Mouse (Mus musculus): ENCODE data around the gene Mmp14.

Mmp14 gene

DNA sequence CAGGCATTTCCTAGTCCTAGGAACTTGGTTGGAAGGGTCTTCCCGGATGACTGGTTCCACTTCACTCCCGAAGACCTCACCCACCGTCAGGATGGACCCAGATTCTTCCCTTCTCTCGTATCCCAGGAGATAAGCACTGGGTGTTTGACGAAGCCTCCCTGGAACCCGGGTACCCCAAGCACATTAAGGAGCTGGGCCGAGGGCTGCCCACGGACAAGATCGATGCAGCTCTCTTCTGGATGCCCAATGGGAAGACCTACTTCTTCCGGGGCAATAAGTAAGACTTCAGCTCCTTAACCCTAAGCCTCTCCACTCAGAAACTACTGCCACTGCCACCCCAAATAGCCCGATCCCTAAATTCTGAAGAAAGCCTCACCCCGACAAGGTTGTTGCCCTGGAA, 7.7 kb downstream of the Mmp14 start:
- no peak for DNase-seq

DNA sequence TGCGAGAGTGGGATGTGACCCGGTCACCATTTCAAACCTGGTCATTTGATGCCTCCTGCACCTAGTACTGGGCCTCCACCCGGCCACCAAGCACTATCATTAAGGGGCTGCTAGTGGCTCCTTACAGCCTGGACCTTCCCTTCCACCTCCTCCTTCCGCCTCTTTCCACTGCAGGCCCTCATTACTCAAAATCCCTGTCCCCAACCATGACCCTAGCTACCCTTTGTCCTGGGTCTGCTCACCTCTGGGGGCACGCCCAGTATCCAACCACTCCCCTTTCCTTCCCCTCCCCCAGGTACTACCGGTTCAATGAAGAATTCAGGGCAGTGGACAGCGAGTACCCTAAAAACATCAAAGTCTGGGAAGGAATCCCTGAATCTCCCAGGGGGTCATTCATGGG, 8.2 kb downstream of the Mmp14 start:
- no peak for DNase-seq

DNA sequence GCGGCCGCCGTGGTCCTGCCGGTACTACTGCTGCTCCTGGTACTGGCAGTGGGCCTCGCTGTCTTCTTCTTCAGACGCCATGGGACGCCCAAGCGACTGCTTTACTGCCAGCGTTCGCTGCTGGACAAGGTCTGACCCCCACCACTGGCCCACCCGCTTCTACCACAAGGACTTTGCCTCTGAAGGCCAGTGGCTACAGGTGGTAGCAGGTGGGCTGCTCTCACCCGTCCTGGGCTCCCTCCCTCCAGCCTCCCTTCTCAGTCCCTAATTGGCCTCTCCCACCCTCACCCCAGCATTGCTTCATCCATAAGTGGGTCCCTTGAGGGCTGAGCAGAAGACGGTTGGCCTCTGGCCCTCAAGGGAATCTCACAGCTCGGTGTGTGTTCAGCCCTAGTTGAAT, 9.1 kb downstream of the Mmp14 start:
- peak; percentile 15 for DNase-seq

DNA sequence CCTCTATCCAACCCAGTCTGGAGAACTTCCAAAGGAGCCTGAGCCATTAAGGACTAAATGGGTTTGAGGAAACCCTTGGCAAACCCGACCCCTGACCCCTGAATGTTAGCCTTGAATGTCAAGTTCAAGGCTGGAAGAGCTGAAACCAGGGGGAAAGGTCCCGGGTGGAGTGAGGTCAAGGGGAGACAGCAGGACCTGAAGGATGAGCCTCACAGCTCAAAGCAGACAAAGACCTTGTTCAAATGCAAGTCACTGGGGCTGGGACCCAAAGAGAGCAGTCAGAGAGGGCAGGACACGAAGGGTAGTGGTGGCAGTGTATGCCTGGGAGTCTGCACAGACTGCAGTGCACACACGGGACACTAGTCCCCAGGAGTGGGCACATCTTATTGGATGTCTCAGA, 10.0 kb downstream of the Mmp14 start:
- DNase-seq, result peak; percentile 9

DNA sequence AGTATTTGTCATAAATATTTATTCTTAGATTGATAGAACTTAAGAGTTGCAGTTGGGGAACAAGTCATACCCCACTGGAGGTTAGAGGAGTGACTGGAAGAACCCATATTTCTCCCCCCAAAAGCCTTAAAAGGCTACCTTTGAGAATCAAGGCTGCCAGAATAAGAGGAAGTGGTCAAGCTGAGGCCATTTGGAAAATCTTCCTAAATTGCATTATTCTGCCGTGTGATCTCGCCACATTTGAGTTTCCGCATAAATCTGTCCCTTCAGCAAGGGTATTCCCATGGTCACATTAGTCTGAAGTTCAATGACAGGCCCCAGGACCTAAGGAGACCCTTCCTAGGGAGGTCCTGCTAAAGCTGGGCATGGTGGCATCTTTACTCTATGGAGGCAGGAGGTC, 11.1 kb downstream of the Mmp14 start:
- no peak for DNase-seq

DNA sequence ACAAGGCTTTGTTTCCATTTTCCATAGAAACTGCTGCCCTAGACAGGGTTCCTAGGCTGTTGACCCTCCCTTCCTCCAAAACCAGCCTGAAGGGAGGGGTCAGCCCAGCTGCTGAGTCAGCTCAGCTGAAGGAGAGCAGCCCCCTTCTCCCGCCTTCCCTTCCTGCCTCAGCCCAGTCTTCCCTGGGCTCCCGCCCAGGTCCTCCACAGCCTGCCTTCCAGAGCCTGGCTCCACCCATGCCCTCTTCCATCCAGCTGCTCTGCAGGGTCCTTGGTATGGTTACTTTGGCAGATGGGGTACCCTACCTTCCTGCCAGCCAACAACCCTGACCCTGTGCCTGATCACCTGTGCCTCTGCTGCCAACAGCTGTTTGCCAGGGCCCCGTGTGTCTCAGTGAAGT, 11.8 kb downstream of the Mmp14 start:
- DNase-seq, result no peak

DNA sequence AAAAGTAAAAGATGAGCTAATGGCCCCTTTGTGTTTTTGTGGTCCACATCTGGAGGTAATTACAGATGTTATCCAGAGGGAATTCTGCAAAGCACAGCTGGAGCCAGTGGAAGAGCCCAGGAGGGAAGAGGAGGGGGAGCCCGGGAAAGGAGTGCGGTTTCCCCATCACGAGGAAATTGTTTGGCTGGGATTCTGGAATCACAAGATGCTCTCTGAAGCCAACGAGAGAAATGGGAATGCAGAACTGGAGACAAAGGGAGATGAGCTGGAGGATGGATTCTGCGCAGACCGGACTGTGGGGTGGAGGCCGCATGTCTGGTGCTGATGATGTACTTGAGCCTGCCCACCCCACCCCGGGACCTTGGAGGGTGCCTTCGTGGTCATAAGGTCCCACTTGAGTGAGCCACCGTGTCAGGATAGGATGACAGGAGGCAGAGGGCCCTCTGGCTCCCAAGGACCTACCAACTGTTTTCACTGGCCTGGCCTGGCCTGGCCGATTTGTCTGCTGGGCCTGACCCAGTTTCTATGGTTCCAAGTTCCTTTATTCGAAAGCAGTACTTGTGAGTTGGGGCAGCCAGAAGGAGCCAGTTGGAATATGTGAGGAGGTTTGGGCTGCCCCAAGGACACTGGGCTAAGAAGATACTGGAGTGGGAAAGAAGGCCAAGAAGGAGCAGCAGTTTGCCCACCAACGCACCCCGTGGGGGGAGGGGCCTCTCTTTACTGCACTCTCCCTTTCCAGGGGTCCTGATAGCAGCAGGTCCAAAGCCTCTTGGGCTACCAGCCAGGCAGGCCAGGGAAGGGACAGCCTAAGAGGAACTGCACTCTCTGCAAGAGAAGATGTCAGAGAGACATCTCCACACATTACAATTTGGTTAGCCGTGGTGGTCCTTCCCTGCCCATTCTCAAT, 12.6 kb downstream of the Mmp14 start:
- DNase-seq, result no peak

DNA sequence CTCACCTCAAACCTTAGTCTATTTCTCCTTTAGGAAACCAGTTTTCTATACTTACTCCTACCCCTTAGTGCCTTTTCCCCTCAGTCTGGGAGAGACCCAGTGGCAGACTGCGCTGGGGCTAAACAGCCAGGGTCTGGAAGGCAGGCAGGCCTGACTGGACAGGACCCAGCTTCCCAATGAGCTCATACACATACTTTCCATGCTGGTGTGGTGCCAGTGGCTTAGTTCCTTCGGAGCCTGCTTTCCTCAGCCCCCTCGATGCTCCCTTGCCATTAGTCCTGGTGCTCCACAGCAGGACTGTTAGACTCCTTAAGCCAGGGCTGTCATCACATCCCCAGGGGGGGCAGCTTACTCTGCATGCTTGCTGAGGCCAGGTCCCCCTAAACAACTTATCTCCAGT, 14.1 kb downstream of the Mmp14 start:
- no peak for DNase-seq

DNA sequence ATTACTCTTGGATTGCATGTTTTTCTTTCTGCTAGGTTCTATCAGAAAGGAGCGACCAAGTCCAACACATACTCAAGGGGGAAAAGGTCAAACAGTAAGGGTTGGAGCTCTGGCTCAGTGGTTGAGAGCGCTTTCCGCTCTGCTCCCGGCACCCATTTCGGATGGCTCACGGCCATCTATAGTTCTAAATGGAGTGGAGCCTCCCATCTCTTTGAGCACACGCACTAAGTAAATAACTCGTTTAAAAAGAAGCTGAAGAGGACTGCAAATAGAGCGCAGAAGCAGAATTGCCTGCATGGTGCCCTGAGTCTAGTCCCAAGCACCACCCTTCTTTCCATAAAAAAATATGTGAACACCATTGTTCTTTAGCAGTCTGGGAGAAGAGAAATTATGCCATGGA, 22.2 kb downstream of the Mmp14 start:
- DNase-seq, result no peak

DNA sequence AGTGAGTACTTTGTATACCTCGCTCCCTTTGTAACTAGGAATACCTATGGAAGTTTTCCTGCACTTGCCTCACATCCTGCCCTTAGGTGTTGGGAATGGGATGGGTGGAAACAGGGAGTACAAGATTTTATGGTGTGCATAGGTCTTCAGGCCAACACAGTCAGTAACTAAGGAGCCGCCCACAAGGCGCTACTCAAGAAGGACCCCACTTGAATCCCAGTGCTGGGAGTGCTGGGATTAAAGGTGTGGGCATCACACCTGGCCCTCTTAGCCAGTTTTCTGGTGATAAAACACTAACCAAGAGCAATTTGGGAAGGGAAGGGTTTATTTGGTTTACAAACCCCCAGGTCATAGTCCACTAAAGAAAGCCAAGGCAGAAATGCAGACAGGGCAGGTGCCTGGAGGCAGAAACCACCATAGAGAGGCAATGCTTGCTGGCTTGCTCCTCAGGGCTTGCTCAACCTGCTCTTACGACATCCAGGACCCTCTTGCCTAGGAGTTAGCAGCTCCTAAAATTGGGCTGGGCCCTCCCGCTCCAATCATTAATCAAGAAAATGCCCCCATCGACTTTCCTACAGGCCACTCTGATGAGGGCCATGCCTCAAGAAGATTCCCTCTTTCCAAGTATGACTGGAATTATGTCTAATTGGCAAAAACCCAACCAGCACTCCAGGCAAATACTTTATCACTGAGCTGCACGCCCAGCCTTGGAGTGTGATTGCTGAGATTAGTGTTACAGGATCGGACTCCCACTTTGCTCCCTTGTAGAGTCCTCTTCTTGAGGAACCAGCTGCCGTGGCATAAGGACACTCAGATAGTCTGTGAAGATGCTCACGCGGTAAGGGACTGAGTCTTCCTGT, 23.5 kb downstream of the Mmp14 start:
- DNase-seq, result no peak

DNA sequence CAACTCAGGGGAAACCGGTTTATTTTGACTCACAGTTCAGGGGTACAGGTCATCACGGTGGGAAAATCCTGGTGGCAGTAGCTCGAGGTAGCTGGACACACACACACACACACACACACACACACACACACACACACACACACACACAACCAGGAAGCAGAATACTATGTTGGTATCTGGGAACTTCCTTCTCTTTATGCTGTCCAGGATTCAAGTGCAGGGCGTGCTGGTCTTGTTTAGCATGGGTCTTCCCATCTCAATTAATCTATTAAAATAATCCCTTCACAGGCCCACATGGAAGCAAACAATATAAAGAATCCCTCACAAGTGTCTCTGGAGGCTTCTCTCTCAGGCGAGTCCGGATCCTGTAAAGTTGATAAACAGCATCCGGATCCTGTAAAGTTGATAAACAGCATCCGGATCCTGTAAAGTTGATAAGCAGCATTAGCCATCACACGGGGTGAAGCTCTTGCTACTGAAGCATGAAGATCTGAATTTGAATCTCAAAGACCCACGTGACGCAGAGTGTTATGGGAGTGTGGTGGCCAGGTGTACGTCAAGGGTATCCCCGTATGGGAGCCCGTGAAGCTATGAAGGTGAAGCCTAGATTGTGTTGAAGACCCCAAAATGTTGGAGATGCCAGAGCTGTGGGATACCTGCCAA, 26.6 kb downstream of the Mmp14 start:
- DNase-seq, result no peak

DNA sequence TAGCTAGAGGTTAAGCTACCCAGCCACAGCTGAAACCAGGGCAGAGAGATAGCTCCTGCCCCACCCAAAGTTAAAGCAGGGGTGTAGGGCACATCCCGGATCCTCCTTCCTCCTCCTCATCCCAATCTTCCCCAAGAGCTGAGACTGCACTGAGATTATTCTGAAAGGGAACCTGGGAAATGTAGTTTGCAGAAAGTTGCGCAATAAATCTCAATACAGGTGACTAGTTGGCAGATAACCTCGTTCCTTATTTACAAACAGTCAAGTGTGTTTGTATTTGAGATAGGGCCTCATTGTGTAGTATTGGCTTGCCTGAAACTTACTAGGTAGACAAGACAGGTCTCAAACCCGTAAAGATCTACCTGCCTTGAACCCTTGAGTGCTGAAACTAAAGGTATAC, 30.7 kb downstream of the Mmp14 start:
- no peak for DNase-seq

DNA sequence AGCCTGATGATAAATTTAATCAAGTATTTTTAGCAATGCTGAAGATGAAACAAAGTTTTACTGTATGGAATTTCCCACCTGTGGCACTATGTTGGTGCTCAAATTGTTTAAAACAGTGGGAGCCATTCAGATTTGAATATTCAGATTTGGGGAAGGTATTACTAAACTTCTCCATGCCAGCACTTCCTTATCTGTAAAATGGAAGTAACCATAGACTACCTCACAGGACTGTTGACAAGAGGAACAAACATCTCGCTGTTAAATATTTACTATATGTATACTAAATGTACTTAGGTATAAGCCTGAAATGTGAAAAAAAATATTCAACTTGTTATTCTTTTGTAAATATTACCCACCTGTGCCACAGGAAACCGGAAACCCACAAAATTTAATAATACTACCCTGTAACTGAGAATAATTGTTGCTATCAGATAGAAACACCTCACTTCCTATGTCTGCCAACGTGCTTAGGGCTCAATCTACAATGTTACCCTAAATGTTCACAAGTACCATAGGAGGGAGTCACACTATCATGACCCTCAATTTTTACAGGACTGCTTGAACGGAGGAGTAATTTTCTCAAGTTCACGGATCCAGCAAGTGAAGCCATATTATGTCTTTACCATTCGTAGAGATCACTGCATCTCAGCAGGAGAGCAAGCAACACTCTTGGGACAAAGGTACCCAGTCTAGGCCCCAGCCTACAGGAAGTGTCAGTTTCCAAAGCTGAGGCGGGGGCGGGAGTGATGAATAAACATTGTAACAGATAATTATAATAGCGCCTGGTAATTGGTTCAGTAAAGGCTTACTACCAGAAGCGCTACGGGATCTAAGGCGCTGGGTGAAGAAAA, 31.9 kb downstream of the Mmp14 start:
- DNase-seq, result no peak

DNA sequence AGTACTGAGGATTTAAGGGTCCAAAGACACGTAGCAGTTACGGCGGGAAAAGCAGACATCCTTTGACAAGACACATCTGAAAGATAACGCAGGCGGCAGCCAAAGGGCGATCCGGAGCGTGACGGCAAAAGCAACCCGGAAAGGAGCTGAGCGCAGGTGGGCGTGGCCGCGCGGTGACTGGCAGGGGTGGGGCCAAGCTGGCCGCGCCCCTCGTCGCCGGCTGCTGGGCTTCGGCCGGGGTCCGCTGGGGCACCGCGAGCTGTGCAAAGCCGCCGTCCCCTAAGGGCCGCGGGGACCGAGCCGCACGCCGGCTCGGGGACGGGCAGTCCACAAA, 32.5 kb downstream of the Mmp14 start, which contains the start of gene Lrp10:
Lrp10 (plus strand) TSS at position 179 of the 334 bp plus-strand sequence.
- DNase-seq, result peak; percentile 97

DNA sequence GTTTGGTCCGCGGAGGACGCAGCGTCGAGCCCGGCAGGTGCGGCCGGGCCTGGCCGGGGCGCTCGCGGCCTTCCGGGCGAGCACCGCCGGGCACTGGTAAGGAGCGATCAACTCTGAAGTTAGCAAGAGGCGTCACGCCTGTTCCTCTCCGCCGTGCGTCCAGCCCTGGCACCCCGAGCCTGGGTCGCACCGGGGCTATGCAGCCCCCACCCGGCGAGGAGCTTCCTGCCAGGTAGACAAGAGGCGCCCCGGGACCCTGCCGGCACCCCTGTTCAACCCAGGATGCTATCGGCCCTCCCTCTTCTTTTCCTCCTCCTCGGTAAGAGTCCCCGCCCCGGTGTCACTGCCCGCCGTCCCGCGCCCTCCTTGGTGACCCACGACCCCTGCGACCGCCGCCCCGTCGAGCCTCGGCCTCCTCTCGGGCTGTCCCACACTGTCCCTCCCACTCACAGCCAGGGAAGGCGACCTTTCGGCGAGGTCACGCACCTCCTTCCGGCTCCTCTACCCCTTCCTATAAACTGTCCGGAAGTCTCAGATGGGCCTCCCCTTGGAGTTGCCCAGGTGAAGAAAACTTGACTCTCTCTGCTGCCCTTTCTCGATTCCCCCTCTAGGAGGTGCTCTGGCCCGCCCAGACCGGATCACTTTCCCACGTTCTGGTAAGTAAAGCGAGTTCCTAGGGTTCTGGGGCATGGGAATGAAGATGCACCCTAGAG, 33.0 kb downstream of the Mmp14 start:
- peak; percentile 84 for DNase-seq

DNA sequence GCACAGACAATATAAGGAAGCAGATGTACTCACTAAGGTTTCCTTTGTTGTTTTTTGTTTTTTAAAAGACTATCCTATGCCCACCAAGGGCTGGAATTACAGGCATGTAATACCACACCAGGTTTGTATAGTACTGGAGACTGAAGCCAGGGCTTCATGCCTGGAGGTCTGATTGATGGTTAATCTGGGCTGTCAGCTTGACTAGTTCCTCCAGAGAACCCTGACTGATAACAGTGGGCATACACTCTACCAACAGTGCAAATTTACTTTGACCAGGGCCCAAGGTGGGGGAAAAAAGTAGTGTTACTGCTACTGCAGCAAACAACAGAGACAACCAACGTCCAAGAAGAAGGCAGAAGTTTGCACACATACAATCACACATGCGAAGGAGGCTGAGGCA, 40.1 kb downstream of the Mmp14 start:
- DNase-seq, result no peak

DNA sequence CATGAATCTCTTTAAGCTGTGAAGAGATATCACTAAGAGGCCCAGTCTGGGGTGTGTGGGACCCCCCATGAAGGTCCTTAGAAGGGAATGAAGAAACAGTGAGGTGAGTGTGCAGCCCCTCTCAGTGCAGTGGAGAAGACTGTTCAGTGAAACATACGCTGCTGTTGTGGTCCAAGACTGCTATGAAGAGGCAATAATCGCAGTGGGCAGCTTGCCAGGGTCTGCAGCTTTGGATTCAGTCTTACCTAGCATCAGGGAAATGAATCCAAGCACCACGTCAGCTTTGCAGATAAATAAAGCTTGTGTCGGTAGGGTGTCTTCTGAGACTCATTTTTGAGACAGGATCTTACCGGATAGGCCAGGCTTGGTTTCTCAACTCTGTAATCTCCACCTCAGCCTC, 41.3 kb downstream of the Mmp14 start:
- DNase-seq, result no peak

DNA sequence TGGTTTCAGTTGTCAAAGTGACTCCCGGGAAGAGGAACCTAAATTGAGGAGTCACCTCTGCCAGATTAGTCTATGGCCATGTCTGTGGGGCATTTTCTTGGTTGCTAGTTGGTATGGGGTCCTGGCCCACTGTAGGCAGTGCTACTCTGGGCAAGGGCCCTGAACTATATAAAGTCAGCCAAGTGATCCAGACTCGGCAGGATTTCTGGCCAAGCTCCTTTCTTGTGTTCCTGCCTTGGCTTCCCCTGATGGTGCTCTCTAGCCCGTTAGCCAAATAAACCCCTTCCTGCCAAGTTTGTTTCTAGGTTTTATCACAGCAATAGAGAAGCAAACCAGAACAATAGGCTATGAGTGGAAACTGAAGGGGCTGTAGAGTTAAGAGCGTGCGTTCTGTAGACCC, 43.3 kb downstream of the Mmp14 start:
- no peak for DNase-seq

DNA sequence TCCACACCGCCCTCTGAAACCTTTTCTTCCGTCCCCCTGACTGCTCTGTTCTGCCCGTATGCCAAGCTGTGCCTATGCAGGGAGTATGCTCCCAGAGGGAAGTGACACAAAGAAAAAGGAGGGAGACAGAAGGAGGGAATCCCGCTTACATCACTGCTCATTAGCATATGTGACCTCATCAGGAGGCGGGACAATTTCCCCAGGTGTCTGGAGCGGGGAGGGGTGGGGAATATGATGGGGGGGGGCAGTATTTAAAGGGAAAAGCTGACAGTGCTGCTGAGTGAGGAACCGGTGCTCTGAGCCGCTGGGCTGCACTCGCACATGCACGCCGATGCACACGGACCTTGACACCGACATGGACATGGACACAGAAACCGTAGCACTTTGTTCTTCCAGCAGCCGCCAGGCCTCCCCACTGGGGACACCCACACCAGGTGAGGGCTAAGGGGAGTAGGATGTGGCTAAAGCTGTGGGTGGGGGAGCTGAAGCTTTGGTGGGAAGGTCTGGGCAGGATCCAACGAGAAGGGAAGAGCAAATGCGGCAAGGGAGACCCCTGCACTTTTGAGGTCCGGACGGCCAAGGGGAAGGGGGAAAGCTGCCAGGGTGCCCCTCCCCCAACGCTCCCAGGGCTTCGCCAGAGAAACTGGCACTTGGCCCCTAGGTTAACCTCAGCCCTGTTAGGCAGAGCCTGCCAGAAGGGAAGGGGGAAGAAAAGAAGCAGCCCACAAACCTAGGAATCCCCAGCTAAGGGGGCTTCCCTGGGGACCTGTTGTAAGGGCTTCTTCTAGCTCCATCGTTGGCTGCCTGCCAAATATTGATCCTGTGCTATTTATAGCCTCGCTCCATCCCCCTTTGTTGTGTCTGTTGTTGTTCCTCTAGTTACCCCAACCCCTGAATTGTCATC, 44.8 kb downstream of the Mmp14 start, which contains the start of gene Rem2:
Rem2 (plus strand) TSS at position 160 of the 904 bp plus-strand sequence.
- DNase-seq, result peak; percentile 51

DNA sequence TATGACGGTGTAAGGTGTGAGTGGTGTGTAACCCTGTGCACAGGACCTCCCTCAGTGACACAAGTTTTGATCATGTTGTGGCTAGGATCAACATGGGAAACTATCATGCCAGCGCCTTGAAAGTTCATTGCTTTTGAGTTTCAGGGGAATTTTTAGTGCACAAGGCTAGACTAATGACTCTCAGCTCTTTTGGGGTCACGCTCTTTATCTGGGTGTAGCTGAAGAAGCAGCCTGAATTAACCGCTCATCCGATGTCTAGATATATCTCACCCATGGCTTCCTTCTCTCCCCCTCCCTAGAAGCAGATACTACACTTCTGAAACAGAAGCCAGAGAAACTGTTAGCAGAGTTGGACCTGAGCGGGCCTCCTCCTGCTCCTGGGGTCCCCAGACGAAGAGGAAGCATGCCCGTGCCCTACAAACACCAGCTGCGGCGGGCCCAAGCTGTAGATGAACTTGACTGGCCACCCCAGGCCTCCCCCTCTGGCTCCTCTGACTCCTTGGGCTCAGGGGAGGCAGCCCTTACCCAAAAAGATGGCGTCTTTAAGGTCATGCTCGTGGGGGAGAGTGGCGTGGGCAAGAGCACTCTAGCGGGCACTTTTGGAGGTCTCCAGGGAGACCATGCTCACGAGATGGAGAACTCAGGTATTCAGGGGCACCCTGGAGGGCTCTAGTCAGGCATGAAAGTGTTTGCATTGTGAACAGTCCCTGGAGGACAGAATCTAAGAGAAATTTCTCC, 45.9 kb downstream of the Mmp14 start:
- peak; percentile 25 for DNase-seq
